Mouse (Mus musculus): ENCODE data around the gene Gm20388. TPM values are rescaled to one million over a fixed set of nuclear protein-coding genes. Genes with fewer than 3 reads are reported as not detected.

Gene Gm20388
- polyA plus RNA-seq, 1 experiment from 2014 or later: not detected

GRCm38 (mm10) chr8:120190810-120191413 lies 280.3 kb downstream of the Gm20388 start:
- ATAC-seq (ENCODE audit: low FRiP score, low TSS enrichment) (peak; percentile 88), DNase-seq (ENCODE audit: low spot score) (peak; percentile 91)
- Histone ChIP-seq H3K9ac (ENCODE audit: low read length) (no peak overlapping the region), H3K4me2 (replicated peaks; ENCODE audit: low read depth) (peak overlapping the region; percentile 51), H3K27ac (replicated peaks) (peak overlapping the region; percentile 88), H3K4me1 (replicated peaks; ENCODE audit: control insufficient read depth, insufficient read depth) (peaks cover 7% of the 10 kb centered on the region), H3K27me3 (ENCODE audit: control insufficient read depth, insufficient read depth, low read length) (no peaks in the 10 kb centered on the region), H3K9me3 (ENCODE audit: control insufficient read depth, low read length) (no peaks in the 10 kb centered on the region), H3K4me3 (ENCODE audit: low read depth, low read length) (peak overlapping the region; percentile 8; the same call in 1 of the 2 replicates), H3K36me3 (ENCODE audit: control insufficient read depth, insufficient read depth, low read length) (no peaks in the 10 kb centered on the region)
- WGBS: 36% methylated on average over 20 of the region's 20 CpGs
- TF ChIP-seq CTCF (IDR thresholded peaks at IDR 0.05; ENCODE audit: low read depth): peak; percentile 35; the same call in 1 of the 2 replicates
- no peak for TF ChIP-seq EP300 (optimal IDR thresholded peaks at IDR 0.05)

- WGBS: 55% methylated on average over 5 of the region's 5 CpGs
- peak overlapping the region; percentile 88 for H3K27ac ChIP-seq (replicated peaks)
Observed at GRCm38 (mm10) chr8:120191633-120192032, 281.0 kb downstream of the Gm20388 start.

GRCm38 (mm10) chr8:120192118-120192517 lies 281.5 kb downstream of the Gm20388 start:
- H3K9me3 ChIP-seq (ENCODE audit: control insufficient read depth, low read length): no peaks in the 10 kb centered on the region
- H3K4me2 ChIP-seq (replicated peaks; ENCODE audit: low read depth): no peak overlapping the region
- H3K36me3 ChIP-seq (ENCODE audit: control insufficient read depth, insufficient read depth, low read length): no peaks in the 10 kb centered on the region
- H3K27ac ChIP-seq (replicated peaks): peak overlapping the region; percentile 88; the same call in 1 of the 2 replicates
- DNase-seq (ENCODE audit: low spot score) (no peak), ATAC-seq (ENCODE audit: low FRiP score, low TSS enrichment) (no peak)
- WGBS: 96% methylated on average over 5 of the region's 5 CpGs
- no peak overlapping the region for H3K4me3 ChIP-seq (ENCODE audit: low read depth, low read length)
- H3K4me1 ChIP-seq (replicated peaks; ENCODE audit: control insufficient read depth, insufficient read depth): peaks cover 5% of the 10 kb centered on the region; the same call in 1 of the 2 replicates
- H3K9ac ChIP-seq (ENCODE audit: low read length): no peak overlapping the region
- no peaks in the 10 kb centered on the region for H3K27me3 ChIP-seq (ENCODE audit: control insufficient read depth, insufficient read depth, low read length)
- TF ChIP-seq CTCF (IDR thresholded peaks at IDR 0.05; ENCODE audit: low read depth) (no peak), EP300 (optimal IDR thresholded peaks at IDR 0.05) (no peak)

More at GRCm38 (mm10) chr8:120191633-120192032, 281.0 kb downstream of the Gm20388 start:
- Histone ChIP-seq H3K27me3 (ENCODE audit: control insufficient read depth, insufficient read depth, low read length) (no peaks in the 10 kb centered on the region), H3K4me2 (replicated peaks; ENCODE audit: low read depth) (no peak overlapping the region), H3K9me3 (ENCODE audit: control insufficient read depth, low read length) (no peaks in the 10 kb centered on the region), H3K4me3 (ENCODE audit: low read depth, low read length) (no peak overlapping the region), H3K36me3 (ENCODE audit: control insufficient read depth, insufficient read depth, low read length) (no peaks in the 10 kb centered on the region), H3K4me1 (replicated peaks; ENCODE audit: control insufficient read depth, insufficient read depth) (peaks cover 5% of the 10 kb centered on the region; the same call in 1 of the 2 replicates), H3K9ac (ENCODE audit: low read length) (no peak overlapping the region)
- DNase-seq (ENCODE audit: low spot score): no peak
- ATAC-seq (ENCODE audit: low FRiP score, low TSS enrichment): no peak
- TF ChIP-seq CTCF (IDR thresholded peaks at IDR 0.05; ENCODE audit: low read depth) (no peak), EP300 (optimal IDR thresholded peaks at IDR 0.05) (no peak)

- Histone ChIP-seq H3K27ac (replicated peaks) (no peak overlapping the region), H3K27me3 (ENCODE audit: control insufficient read depth, insufficient read depth, low read length) (no peaks in the 10 kb centered on the region), H3K4me3 (ENCODE audit: low read depth, low read length) (no peak overlapping the region), H3K9me3 (ENCODE audit: control insufficient read depth, low read length) (0 out of 2 replicates have a peak, but pooled peaks cover 3% of the 10 kb centered on the region), H3K4me1 (replicated peaks; ENCODE audit: control insufficient read depth, insufficient read depth) (0 out of 2 replicates have a peak, but pooled peaks cover 3% of the 10 kb centered on the region), H3K36me3 (ENCODE audit: control insufficient read depth, insufficient read depth, low read length) (no peaks in the 10 kb centered on the region), H3K4me2 (replicated peaks; ENCODE audit: low read depth) (no peak overlapping the region), H3K9ac (ENCODE audit: low read length) (no peak overlapping the region)
- TF ChIP-seq CTCF (IDR thresholded peaks at IDR 0.05; ENCODE audit: low read depth) (no peak), EP300 (optimal IDR thresholded peaks at IDR 0.05) (no peak)
- DNase-seq (ENCODE audit: low spot score) (no peak), ATAC-seq (ENCODE audit: low FRiP score, low TSS enrichment) (no peak)
- WGBS: 64% methylated on average over 6 of the region's 6 CpGs
Observed at GRCm38 (mm10) chr8:120201351-120201750, 290.7 kb downstream of the Gm20388 start.

- no peaks in the 10 kb centered on the region for H3K27me3 ChIP-seq (ENCODE audit: control insufficient read depth, insufficient read depth, low read length)
- no peaks in the 10 kb centered on the region for H3K36me3 ChIP-seq (ENCODE audit: control insufficient read depth, insufficient read depth, low read length)
- ATAC-seq (ENCODE audit: low FRiP score, low TSS enrichment): peak; percentile 50; the same call in 1 of the 2 replicates
- H3K9me3 ChIP-seq (ENCODE audit: control insufficient read depth, low read length): 0 out of 2 replicates have a peak, but pooled peaks cover 3% of the 10 kb centered on the region
- DNase-seq (ENCODE audit: low spot score): no peak
- 0 out of 2 replicates have a peak, but pooled peaks cover 3% of the 10 kb centered on the region for H3K4me1 ChIP-seq (replicated peaks; ENCODE audit: control insufficient read depth, insufficient read depth)
- no peak overlapping the region for H3K9ac ChIP-seq (ENCODE audit: low read length)
- no peak overlapping the region for H3K4me3 ChIP-seq (ENCODE audit: low read depth, low read length)
- H3K27ac ChIP-seq (replicated peaks): no peak overlapping the region
- 60% methylated on average over 3 of the region's 3 CpGs for WGBS
- no peak for TF ChIP-seq CTCF (IDR thresholded peaks at IDR 0.05; ENCODE audit: low read depth)
- no peak for TF ChIP-seq EP300 (optimal IDR thresholded peaks at IDR 0.05)
- H3K4me2 ChIP-seq (replicated peaks; ENCODE audit: low read depth): no peak overlapping the region
Observed at GRCm38 (mm10) chr8:120202546-120202945, 291.9 kb downstream of the Gm20388 start.
